Mouse (Mus musculus): ENCODE measurements around the gene Lmod1.

DNA sequence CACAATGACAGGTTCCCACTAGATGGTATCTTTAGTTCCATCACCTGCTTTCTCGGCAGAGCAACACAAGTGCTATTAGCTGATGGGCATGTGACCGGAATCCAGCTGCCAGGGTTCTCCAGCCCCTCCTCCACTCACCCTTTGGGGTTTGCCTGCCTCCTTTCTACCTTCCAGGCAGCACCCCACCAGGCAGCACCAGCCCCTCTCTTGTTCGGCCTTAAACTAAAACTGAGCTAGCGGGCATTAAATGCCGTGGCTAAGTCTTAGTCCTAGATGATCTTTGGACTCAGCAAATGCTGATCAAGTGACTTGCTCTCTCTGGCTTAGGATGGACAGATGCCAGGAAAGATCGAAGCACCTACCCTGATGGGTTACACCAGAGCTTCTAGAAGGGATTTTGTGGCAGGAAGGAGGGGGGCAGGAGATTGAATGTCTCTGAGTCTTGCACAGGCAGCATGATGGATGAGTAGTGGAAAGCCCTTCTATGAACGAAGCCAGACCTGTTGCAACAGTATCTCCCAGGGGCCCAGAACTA lies 1.2 kb upstream of the Lmod1 start:
- TF ChIP-seq CTCF (IDR thresholded peaks at IDR 0.05; ENCODE audit: extremely low read depth, insufficient read depth, insufficient read length, insufficient replicate concordance) (no peak), POLR2A (IDR thresholded peaks at IDR 0.05; ENCODE audit: low read depth, low read length) (no peak)

Measured in spleen, adult 2 months (tissue).